Mouse (Mus musculus) colon, adult 2 months (tissue): ENCODE data around the gene Adam19. TPM values are rescaled to one million over a fixed set of nuclear protein-coding genes. Genes with fewer than 3 reads are reported as not detected.

Experiments used
- polyA plus RNA-seq: library from polyadenylated mRNA; depleted of rRNA; stranded (reverse); fragments of >200 nt; gene quantifications from 2 replicates; pipeline ENCODE4 v1.2.3, GENCODE M21; 2012; rRNA removed

Adam19 gene
- 12.6 and 14.9 TPM in 2 replicates for polyA plus RNA-seq

DNA sequence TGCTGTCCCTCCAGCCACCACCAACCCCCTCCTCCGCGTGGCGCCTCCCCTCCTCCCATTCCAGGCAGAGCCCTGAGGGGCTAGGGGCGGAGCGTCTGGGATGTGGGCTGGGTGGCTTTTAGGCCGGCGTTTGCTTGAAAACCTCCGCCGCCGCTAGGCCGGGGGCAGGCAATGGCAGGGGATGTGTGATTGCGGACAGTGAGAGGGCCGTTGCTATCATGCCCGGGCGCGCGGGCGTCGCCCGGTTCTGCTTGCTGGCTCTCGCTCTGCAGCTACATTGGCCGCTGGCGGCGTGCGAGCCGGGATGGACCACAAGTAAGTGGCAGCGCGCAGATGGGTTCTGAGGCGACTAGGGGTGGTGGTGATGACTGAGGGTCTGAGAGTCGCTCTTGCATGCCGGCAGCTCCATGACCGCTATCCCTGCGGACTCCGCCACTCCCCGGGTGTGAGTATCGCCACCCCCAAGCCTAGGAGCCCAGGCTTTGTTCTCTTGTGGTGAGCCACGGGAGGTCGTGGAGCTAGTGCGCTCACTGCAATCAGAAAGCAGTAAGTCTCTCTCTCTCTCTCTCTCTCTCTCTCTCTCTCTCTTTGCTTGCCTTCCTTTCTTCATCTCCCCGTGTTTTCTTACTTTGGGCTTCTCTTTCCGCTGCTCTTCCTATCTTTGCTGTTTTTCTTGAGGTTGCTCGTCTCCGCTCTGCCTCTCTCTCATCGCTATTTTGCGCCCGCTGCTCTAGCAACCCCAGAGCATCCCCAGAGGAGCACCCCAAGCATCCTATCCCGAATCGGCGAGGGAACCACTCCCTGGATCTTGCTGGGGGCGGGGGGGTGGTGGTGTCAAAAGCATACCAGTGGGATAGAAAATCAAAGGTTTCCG is at the start of gene Adam19:
Gene Adam19 (plus strand): TSS at position 97 of the 874 bp plus-strand sequence.

DNA sequence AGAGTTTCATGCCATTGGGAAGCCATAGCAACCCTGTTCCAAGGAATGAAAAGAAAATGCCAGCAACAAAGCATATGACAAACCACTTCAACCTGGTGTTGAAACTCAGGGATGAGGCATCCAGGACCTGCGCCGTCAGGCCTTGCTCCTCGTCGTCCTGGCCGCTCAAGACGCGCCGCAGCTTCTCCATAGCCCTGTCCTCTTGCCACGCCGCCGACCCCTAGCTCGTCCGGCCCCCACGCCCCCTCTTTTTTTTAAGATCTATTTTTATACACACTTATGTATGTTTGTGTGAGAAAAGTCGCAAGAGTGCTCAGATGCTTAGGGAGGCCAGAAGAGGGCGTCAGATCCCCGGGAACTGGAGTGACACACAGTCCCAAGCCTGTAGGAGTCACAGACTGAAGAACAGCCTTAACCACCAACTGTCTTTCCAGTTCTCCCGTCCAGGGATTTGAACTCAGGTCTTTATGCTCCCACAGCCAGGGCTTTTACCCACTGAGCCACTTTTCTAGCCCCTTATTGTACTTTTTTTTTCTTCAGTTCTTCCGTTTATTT is 3.6 kb upstream of the Adam19 start, which contains the start of gene Gm12166:
Gene Gm12166 (minus strand): TSS at position 217 of the 555 bp plus-strand sequence.

DNA sequence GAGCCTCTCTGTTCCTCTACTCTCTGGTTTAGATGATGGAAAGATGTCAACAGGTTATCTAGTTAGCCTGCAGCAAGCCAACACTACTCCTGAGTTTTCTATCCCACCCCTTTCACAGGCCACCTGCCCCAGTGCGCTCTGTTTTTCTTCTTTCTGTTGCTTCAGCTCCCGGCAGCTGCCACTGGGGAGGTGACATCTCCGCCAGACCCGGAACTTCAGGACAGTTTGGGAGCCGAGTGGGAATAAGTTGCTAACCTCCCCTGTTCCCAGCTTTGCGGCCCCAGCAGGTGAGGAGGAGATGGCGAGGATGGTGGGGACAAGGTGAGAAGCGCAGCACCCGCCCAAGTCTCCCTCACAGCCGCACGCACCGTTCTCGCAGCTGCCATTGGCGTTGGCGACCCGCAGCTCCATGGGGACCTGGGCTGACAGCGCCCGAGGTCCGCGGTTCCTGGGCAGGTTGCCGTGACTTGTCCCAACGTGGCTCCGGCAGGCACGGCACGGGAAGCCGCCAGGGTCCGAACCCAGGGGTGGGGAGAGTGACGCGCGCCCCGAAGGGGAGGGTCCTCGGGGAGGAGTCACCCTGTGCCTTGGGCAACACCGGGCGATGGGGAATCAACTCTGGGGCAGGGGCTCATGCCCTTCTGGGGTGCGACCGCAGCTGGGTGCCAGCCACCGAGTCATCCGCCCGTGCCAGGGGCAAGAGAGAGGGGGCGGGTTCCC is 110.2 kb downstream of the Adam19 start, which contains the start of gene Nipal4:
Gene Nipal4 (minus strand): TSS at position 643 of the 720 bp plus-strand sequence.

Other genes with a start within 250 kb of the Adam19 start
- 76.6 and 87.1 TPM in 2 replicates for gene Clint1, start 203.9 kb upstream of the Adam19 start, polyA plus RNA-seq
- gene Lsm11, start 111.1 kb upstream of the Adam19 start, polyA plus RNA-seq = 6.4 and 7.9 TPM in 2 replicates
- gene Thg1l, start 100.5 kb upstream of the Adam19 start, polyA plus RNA-seq = 2.9 and 3.2 TPM in 2 replicates
- gene Sox30, start 75.7 kb upstream of the Adam19 start, polyA plus RNA-seq = 0.09 and 0.12 TPM in 2 replicates
- 17.1 and 19.1 TPM in 2 replicates for gene Gm12166, start 3.7 kb upstream of the Adam19 start, polyA plus RNA-seq
- 2.5 and 2.6 TPM in 2 replicates for gene Nipal4, start 110.5 kb downstream of the Adam19 start, polyA plus RNA-seq
- not detected in 2 replicates for gene Fndc9, start 179.5 kb downstream of the Adam19 start, polyA plus RNA-seq